9 mouse cellular contexts compared by ENCODE assay signal in the genomic region with DNA sequence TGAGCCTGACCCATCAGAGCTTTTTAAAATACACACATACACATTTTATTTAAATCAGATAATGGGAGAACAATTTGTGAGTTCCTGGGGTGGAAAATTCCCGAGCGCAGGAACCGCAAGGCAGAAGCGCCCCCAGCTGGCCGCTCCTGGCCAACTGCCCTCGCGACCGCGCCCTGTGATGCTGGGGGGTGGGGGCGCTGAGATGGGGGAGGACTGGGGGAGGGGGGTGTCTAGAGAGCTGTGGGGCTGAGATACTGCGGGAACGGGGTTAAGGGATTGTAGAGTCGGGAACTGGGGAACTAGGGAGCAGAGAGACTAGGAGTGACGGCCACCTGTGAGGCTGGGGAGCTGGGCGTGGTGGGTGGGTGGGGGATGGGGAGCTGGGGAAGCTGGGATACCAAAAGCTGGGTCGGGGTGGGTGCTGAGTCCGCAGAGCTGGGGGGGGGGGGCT. TPM values are rescaled to one million over a fixed set of nuclear protein-coding genes. Genes with fewer than 3 reads are reported as not detected.
DNase-seq lines count a peak whose midpoint lies in the region; ATAC-seq and TF ChIP-seq lines count a peak whose summit lies in the region.
"Had no signal": no experiment of that assay in that cellular context is flagged by ENCODE, and none has a peak within 500 bp of the region (broad histone marks: within the 10 kb centered on the region; RNA-seq: fewer than 3 reads in every experiment).

No protein-coding gene starts in this region.

- peak overlapping the region; percentile 57 for H3K4me3 ChIP-seq in ES-Bruce4 (ENCODE audit: low read depth, low read length)
- H3K4me3 ChIP-seq in forebrain, embryonic 12.5 days (replicated peaks): peak overlapping the region; percentile 42
- no peak overlapping the region for H3K4me3 ChIP-seq in thymus, adult 2 months (ENCODE audit: control insufficient read depth, insufficient read depth, low read length)
- H3K4me3 ChIP-seq: erythroblast, embryonic 14.5 days had no signal

- WGBS in forebrain, embryonic 12.5 days: 0% methylated on average over 13 of the region's 17 CpGs
- 11% methylated on average over 17 of the region's 17 CpGs for WGBS in thymus, adult 2 months

- ATAC-seq in forebrain, embryonic 12.5 days (ENCODE audit: low FRiP score): peak; percentile 67

- H3K27ac ChIP-seq in ES-Bruce4 (ENCODE audit: insufficient read depth, low read length): 0 out of 2 replicates have a peak overlapping the region, but pooled peaks have one; percentile 52
- no peak overlapping the region for H3K27ac ChIP-seq in forebrain, embryonic 12.5 days
- H3K27ac ChIP-seq in thymus, adult 2 months (ENCODE audit: control insufficient read depth, insufficient read depth, low read length): no peak overlapping the region

- no peaks in the 10 kb centered on the region for H3K36me3 ChIP-seq in ES-Bruce4 (ENCODE audit: control insufficient read depth, insufficient read depth, low read length, poor library complexity, severe bottlenecking)
- H3K36me3 ChIP-seq in forebrain, embryonic 12.5 days (replicated peaks): no peaks in the 10 kb centered on the region
- no peaks in the 10 kb centered on the region for H3K36me3 ChIP-seq in thymus, adult 2 months (ENCODE audit: control insufficient read depth, insufficient read depth, low read length)

- H3K4me1 ChIP-seq in ES-Bruce4 (ENCODE audit: control insufficient read depth, insufficient read depth, low read length): peaks cover 2% of the 10 kb centered on the region
- H3K4me1 ChIP-seq in forebrain, embryonic 12.5 days: peaks cover 19% of the 10 kb centered on the region
- H3K4me1 ChIP-seq in thymus, adult 2 months (replicated peaks; ENCODE audit: control insufficient read depth, insufficient read depth, low read length): no peaks in the 10 kb centered on the region

- peak; percentile 73 for DNase-seq in brain, embryonic 14.5 days (ENCODE audit: low read depth)
- DNase-seq in heart, postnatal 10 days: peak; percentile 82 to 84
- peak; percentile 86 to 88 for DNase-seq in kidney, postnatal 4 days
- DNase-seq in lung, adult 18-20 months: peak; percentile 79 to 84
- DNase-seq in retina, postnatal 1 day: peak; percentile 73
- no peak for DNase-seq in thymus, adult 2 months

- TF ChIP-seq EP300 in ES-Bruce4 (IDR thresholded peaks at IDR 0.05; ENCODE audit: insufficient read depth, low read depth, low read length): no peak

- peak; percentile 46 for TF ChIP-seq CTCF in ES-Bruce4 (IDR thresholded peaks at IDR 0.05; ENCODE audit: low read depth, low read length)
- peak; percentile 58 for TF ChIP-seq CTCF in brain, embryonic 14.5 days (IDR thresholded peaks at IDR 0.05; ENCODE audit: borderline replicate concordance, extremely low read depth, insufficient read depth, insufficient read length)
- no peak for TF ChIP-seq CTCF in thymus, adult 2 months (IDR thresholded peaks at IDR 0.05; ENCODE audit: borderline replicate concordance, control insufficient read depth, extremely low read depth, insufficient read depth, low read length, poor library complexity)

- intact Hi-C loops in heart, postnatal 10 days (cut with DNase I): loop anchor here (2.0 to 5.0 kb wide), 5 partner anchors 41 to 203 kb away; a partner anchor contains a TSS

- H3K27me3 ChIP-seq in ES-Bruce4 (ENCODE audit: control insufficient read depth, insufficient read depth, low read length, poor library complexity, severe bottlenecking): no peaks in the 10 kb centered on the region
- peaks cover 15% of the 10 kb centered on the region for H3K27me3 ChIP-seq in forebrain, embryonic 12.5 days
- H3K27me3 ChIP-seq in thymus, adult 2 months (ENCODE audit: control insufficient read depth, insufficient read depth, low read length): peaks cover 2% of the 10 kb centered on the region; the same call in 1 of the 2 replicates

- H3K9ac ChIP-seq in ES-Bruce4 (ENCODE audit: low read depth, poor library complexity, severe bottlenecking): peak overlapping the region; percentile 52
- peak overlapping the region; percentile 33; the same call in 1 of the 2 replicates for H3K9ac ChIP-seq in forebrain, embryonic 12.5 days

- no peak for TF ChIP-seq POLR2A in ES-Bruce4 (IDR thresholded peaks at IDR 0.05; ENCODE audit: insufficient read depth, low read length)
- TF ChIP-seq POLR2A in brain, embryonic 14.5 days (IDR thresholded peaks at IDR 0.05; ENCODE audit: borderline replicate concordance, extremely low read depth, insufficient read depth, insufficient read length, poor library complexity, severe bottlenecking): no peak
- no peak for TF ChIP-seq POLR2A in thymus, adult 2 months (IDR thresholded peaks at IDR 0.05; ENCODE audit: control insufficient read depth, extremely low read depth, insufficient read depth, low read length, poor library complexity)

- H3K9me3 ChIP-seq in ES-Bruce4 (replicated peaks; ENCODE audit: control insufficient read depth, insufficient read depth, low read length, poor library complexity, severe bottlenecking): peaks cover 3% of the 10 kb centered on the region; the same call in 1 of the 2 replicates
- no peaks in the 10 kb centered on the region for H3K9me3 ChIP-seq in forebrain, embryonic 12.5 days

- peak overlapping the region; percentile 72 for H3K4me2 ChIP-seq in forebrain, embryonic 12.5 days

RNA-seq across cellular contexts. Expression of a gene that starts 33.2 kb away (rescaled TPM):
- polyA plus RNA-seq in ES-Bruce4 (2011; ENCODE audit: insufficient read depth, insufficient read length, low read depth, missing spikeins): not detected in 2 replicates
- polyA plus RNA-seq in brain, embryonic 14.5 days (2012; rRNA removed): 4.5 and 6.0 TPM in 2 replicates
- polyA plus RNA-seq in forebrain, embryonic 12.5 days (2016; fragmentation: Nextera tagmentation; extraction: Ambion mirVana): 6.0 and 6.3 TPM in 2 replicates
- total RNA-seq in heart, postnatal 10 days (2021): 10 to 100 TPM; 13.4 to 14.4 TPM
- 119 and 124 TPM in 2 replicates for polyA plus RNA-seq in thymus, adult 2 months (2012; rRNA removed)

RNA-seq across cellular contexts. Expression of a gene that starts 40.3 kb away (rescaled TPM):
- polyA plus RNA-seq in ES-Bruce4 (2011; ENCODE audit: insufficient read depth, insufficient read length, low read depth, missing spikeins): 70.0 and 76.0 TPM in 2 replicates
- polyA plus RNA-seq in brain, embryonic 14.5 days (2012; rRNA removed): 66.2 and 69.1 TPM in 2 replicates
- polyA plus RNA-seq in forebrain, embryonic 12.5 days (2016; fragmentation: Nextera tagmentation; extraction: Ambion mirVana): 35.5 and 37.8 TPM in 2 replicates
- total RNA-seq in heart, postnatal 10 days (2021): 10 to 100 TPM; 36.5 to 37.4 TPM
- 5.7 and 7.3 TPM in 2 replicates for polyA plus RNA-seq in thymus, adult 2 months (2012; rRNA removed)
- polyA plus RNA-seq: erythroblast, embryonic 14.5 days had no signal

Comparison
In these comparisons a context has a peak if more than half of its experiments do, and no peak if none do; other contexts are left out.
1. RNA of a gene that starts 33.2 kb away (polyA plus RNA-seq): 119 to 124 TPM in thymus, adult 2 months; 4.5 to 6.0 TPM in brain, embryonic 14.5 days, 6.0 to 6.3 TPM in forebrain, embryonic 12.5 days and not detected in ES-Bruce4; every median in the first group is over 10 times any median in the second.